Mouse (Mus musculus): ENCODE measurements around the gene Ciita. TPM values are rescaled to one million over a fixed set of nuclear protein-coding genes. Genes with fewer than 3 reads are reported as not detected.

The Ciita gene
- total RNA-seq (2015; ENCODE audit: low replicate concordance) (1.0 TPM in 1 of 2 replicates, not detected in the other), total RNA-seq (2017; ENCODE audit: low replicate concordance) (0.70 and 2.7 TPM in 2 replicates)

DNA sequence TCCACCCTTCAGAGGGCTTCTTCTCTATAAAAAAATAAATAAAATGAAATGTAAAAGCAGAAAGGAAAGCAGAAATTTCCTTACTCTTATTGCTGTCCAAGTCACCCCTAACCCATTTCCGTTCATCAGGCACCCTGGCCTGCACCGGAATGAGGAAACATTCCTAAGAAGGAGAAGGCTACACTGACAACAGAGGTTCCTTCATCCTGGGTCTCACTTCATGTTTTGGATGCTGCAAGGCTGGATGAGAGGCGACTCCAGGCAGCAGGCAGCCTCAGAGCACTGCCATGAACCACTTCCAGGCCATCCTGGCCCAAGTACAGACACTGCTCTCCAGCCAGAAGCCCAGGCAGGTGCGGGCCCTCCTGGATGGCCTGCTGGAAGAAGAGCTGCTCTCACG lies at the start of gene Ciita:
Gene Ciita, plus strand, starts transcription at position 203 of the 400 bp plus-strand sequence.
- no peak for ATAC-seq (replicated peaks; ENCODE audit: low FRiP score, poor library complexity, severe bottlenecking)

DNA sequence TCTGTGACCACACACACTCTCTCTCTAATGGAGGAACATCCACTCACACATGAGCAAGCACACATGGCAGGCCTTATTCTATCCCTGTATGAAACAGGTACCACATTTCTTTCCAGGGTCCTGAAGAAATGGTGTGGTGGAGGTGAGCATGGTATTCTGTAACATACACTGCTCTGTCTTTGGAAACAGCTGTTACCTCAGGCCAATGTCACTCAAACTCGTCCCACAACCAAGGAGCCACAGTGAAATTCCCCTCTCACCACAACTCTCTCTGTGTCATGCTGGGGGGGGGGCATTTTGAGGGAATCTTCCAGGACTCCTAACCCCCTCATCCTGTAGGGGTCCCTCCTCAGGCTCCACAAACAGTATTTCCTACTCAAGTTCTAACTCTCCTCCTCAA lies 47.9 kb upstream of the Ciita start:
- no peak for ATAC-seq (replicated peaks; ENCODE audit: low FRiP score, poor library complexity, severe bottlenecking)

DNA sequence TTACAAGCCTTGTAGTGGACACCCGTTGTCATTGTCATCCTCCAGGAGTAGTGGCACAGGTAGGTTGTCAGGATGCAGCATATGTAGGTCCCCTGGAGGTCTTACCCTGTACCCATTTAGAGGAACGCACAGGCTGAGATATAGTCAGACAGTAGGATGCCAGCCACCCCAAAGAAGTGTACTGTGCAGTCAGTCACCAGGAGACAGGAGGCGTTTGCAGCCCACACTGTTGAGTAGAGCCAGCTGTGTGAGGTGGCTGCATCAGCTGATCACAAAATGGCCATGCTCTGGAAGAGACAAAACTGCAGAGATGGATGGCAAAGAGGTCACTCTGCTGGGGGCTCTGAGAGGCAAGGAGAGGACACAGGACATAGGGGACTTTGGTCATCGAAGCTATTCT lies 47.5 kb upstream of the Ciita start:
- ATAC-seq (replicated peaks; ENCODE audit: low FRiP score, poor library complexity, severe bottlenecking): no peak

DNA sequence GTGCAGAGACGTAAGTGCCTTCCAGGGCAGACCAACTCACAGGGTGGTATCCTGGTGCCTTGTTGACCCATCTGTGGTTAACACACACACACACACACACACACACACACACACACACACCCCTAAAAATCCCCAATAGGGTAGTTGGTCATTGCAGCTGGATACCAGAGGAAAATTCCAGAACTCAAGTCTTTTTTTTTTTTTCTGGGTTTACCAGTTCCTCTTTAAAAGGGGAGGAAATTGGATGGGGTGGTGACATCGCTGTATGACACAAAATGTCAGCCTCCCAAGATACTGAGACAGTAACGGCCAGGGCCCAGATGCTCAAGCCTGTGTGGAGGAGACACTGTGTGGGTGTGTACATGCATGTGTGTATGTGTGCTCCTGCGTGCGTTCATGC lies 46.5 kb upstream of the Ciita start:
- ATAC-seq (replicated peaks; ENCODE audit: low FRiP score, poor library complexity, severe bottlenecking): no peak

DNA sequence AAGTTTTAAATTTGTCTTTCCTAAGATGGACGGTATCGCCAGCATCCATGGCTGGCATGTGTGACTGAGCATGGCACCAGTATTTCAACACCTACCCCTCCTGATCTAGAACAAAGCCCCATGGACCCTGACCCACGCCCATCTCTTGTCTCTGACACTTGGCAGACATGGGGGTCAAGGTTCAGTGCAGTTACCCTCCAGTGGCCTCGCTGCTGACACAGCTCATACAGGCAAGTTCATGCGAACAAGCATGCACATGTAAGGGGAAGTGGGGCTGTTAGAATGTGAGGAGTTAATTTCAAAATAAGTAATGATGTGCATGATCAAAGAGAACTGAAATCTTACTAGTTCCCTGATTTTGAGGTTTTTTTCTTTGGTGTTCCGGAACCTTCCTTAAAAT lies 43.7 kb upstream of the Ciita start:
- no peak for ATAC-seq (replicated peaks; ENCODE audit: low FRiP score, poor library complexity, severe bottlenecking)

DNA sequence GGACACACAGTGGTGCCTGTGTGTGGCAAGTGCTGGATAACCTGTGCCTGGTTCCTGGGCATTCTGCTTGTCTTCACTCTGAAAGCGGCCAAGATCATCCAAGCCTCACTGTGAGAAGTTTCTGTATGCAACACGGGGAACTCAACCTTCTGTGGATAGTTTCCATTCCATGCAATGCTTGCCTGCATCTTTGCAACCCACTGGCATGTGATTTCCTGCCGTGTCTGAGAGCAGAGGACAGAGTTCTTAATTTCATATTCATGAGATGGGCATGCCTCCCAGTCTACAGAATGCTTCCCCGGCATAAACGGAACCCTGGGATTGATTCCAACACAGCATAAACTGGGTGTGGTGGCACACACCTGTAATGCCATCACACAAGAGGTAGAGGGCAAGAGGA lies 41.8 kb upstream of the Ciita start:
- ATAC-seq (replicated peaks; ENCODE audit: low FRiP score, poor library complexity, severe bottlenecking): no peak

DNA sequence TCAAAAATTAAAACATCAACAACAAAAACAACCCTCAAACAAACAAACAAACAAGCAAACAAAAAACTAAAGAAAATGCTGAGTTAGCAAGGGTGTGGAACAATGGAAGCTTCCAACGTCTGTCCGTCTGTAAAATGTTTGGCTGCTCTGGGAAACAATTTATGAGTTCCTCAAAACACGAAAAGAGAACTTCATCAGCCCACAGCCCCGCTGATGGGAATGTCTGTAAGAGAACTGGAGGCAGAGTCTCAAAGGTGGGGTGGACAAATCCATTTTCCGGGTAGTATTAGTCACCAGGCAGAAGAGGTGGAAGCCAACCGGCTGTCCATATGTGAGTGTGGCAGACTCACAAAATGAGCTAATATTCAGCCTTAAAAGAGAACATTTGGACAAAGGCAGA lies 38.5 kb upstream of the Ciita start:
- ATAC-seq (replicated peaks; ENCODE audit: low FRiP score, poor library complexity, severe bottlenecking): no peak

DNA sequence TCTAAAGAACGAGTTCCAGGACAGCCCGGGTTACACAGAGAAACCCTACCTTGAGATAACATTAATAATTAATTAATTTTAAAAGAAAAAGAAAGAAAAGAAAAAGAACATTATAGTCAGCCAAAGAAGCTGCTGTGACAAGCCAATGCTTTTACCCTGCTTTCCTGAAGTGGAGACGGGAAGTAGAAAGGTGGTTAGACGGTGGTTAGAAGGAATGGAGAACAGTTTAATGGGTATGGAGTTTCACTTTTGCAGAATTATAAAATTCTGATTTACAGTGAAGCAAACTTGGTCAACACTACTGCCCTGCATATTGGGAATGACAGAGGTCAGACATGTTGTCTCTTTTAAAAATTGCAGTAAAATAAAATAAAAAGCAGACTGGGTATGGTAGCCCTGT lies 38.1 kb upstream of the Ciita start:
- ATAC-seq (replicated peaks; ENCODE audit: low FRiP score, poor library complexity, severe bottlenecking): no peak

DNA sequence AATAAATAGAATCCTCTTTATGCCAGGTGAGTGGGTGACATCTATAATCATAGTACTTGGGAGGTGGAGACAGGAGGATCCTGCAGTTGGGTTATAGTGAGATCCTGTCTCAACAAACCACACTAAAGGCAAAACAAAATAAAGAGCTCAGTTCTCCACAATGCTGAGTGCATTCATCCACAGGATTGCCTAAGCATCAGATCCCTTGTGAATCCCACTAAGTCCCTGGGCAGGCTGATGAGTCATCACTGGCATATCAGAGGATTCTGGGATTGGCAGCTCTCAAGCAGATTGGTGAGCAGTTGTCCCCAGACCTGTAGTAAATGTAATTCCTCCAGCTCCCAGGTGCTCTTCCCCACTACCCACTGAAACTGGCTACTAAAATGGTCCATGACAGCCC lies 36.1 kb upstream of the Ciita start:
- no peak for ATAC-seq (replicated peaks; ENCODE audit: low FRiP score, poor library complexity, severe bottlenecking)

DNA sequence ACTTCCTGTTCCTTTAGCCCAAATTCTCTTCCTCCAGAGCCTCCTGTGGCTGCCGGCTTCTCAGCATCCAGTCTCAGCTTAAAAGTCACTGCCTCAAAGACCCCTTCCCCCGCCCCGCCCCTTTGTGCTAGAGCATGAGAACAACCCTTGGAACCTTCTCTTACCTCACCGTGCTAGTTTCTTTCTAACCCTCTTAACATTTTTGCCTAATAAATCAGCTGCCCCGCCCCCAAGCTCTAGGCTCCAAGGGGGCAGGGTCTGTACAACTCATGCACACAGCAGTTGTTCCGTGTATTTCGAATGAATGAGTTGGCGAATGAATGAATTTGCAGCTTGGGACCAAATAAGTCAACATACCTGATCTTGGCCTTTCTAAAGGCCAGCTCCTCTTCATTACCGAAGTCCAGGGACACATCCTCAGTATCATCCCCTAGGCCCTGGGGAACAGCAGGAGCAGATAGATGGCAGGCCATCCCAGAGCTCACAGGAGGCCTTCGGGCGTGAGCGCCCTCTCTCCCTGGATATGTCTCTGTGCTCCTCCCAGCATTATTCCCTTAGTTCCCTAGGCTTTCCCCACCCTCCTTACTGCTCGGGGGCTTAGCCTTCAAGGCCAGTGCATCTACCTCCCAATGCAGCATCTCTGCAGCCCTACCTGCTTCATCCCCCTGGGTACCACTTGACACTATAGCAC lies 33.1 kb upstream of the Ciita start:
- no peak for ATAC-seq (replicated peaks; ENCODE audit: low FRiP score, poor library complexity, severe bottlenecking)

DNA sequence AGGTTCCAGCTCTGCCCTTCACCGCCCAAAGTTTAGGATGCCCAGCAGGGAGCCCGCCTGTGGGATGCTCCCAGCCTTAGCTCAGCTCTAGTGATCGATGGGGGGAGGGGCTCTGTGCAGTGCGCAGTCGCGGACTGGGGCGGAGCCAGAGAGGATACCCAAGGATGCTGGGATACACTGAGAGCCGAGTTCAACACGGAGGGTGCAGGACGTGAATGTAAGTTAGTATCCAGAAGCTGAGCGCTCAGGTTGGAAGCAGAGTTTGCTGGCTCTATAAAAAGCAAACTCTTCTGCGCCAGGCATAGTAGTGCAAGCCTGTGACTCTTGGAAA lies 32.6 kb upstream of the Ciita start, which contains the start of gene Tvp23a:
Gene Tvp23a, minus strand, starts transcription at position 99 of the 331 bp plus-strand sequence.
- ATAC-seq (replicated peaks; ENCODE audit: low FRiP score, poor library complexity, severe bottlenecking): no peak

DNA sequence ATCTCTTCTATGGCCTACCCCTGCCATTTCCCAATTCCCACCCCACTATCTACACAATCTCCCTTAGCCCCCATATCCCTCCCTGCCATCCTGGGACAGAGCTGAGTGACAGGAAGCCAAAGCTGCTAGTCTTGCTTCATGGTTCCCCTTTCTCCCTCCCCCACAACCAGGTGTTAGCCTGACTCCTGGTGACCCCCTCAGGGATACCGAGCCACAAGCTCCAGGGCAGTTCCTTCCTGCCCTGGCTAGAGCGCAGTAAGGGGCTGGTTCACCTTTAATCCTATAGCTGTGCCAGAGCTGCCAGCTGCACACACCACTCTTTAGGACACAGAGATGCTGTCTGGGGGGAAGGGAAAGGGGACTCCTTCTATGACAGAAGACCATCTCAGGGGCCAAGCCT lies 32.1 kb upstream of the Ciita start:
- ATAC-seq (replicated peaks; ENCODE audit: low FRiP score, poor library complexity, severe bottlenecking): no peak

DNA sequence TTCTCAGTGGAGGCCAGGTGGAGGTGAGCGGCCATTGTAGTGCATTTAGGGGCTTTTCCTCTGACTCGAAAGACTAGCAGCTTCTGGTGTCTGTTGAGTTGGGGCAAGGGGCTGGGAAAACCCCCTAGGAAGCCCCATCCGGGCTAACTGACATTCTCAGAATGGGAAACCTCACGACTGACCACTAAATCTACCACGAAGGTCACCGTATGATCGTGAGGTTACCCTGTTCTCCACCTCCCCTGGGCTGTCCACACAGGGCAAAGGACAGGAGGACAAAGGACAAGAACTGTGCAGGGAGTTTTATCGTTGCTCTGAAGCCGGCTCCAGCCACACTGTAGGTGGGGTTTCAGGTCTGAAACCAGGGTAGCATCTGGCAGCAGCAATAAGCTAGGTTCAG lies 30.9 kb upstream of the Ciita start:
- ATAC-seq (replicated peaks; ENCODE audit: low FRiP score, poor library complexity, severe bottlenecking): no peak

DNA sequence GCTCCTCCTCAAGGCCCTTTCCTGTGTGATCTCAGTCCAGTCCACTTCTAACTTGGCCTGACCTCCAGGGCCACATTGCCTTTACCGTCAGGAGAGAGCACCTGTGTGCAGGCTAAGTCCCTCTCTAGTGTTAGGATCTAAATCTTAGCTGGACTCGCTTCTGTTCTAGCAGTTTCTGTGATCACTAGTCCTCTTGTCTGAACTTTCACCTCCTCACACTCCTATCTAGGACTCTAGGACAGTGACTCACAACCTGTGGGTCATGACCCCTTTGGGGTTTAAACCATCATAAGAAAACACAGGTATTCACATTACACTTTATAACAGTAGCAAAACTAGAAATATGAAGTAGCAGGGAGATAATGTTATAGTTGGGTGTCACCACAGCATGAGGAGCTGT lies 28.0 kb upstream of the Ciita start:
- no peak for ATAC-seq (replicated peaks; ENCODE audit: low FRiP score, poor library complexity, severe bottlenecking)

DNA sequence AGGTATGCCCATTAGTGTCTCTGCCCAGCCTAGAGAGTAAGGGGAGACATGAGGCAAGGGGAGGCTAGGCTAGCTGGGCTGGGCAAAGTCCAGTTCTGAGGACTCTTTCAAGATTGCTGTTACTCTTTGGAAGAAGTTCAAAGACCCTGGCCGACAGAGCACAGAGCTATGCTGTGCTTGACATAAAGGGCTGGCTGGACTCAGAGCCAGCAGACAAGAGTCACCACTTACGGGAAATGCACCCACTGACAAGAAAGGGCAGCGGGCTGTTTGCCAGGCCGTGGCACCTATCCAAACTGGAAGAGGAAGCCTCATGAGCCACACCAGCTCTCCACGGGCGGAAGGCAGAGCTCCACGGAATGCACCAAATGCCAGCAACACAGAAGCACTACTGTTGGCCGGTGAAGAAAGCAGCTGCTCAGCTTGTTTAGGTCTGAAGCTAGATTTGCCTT lies 27.4 kb upstream of the Ciita start:
- no peak for ATAC-seq (replicated peaks; ENCODE audit: low FRiP score, poor library complexity, severe bottlenecking)

DNA sequence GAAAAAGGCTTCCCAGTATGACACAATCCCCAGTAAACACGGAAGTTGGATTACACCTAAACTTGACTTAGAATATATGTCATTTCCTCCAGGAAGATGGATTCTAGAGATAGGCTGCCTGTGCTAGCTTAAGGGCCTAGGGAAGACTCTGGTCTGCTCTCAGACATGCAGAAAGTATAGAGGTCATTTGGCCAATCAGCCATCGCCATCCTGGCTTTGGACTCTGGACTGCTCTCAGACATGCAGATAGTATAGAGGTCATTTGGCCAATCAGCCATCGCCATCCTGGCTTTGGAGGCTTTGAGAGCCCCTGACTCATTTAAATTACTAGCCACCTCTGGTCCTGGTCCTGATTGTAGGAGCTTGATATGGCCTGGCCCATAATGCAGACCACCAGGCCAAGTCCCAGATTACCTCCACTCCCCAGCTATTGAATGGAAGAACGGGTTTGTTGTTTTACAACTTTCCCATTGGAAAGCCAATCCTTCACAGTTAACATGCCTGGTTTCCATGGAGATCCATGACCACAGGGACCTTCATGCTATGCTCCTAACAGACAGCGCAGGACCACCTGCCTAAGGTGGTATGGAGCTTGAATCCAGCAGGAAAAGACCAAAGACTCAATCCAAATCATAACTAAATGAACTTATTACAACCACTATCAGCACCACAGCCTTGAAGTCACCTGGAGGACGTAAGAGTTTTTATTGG lies 25.8 kb upstream of the Ciita start:
- ATAC-seq (replicated peaks; ENCODE audit: low FRiP score, poor library complexity, severe bottlenecking): no peak

DNA sequence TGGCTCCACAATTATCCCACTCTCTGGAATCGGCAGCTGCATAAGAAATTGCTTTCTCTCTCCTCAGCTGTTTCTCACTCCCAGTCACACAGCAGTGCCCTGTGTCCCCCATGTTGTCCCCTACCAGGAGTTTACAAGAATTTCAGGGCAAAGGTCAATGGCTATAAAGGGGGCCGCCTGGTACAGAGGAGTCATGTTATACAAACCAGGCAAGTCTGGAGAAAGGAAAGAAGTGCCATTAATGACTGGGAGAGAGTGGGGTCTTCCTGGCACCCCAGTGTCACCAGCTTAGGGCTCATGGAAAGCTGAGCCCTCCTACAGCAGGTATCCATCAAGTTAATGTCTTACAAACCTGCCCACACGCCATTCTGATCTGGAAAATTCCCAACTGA lies 25.3 kb upstream of the Ciita start:
- no peak for ATAC-seq (replicated peaks; ENCODE audit: low FRiP score, poor library complexity, severe bottlenecking)

DNA sequence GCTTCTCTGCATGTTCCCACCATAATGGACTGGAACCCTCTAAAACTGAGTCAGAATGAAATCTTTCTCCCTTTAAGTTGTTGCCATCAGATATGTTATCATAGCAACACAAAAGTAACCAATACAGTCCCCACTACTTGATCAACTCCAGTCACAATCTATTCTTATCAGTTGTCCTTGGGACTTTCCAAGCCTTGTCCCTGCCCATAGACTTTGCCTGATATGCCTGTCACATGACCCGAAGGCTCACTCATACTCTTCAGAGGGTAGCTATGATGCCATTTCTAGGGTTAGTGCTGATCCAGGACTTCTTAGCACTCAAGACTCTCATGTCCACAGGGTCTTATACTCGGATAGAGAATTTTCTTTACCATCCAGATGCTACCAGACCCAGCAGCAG lies 19.7 kb upstream of the Ciita start:
- ATAC-seq (replicated peaks; ENCODE audit: low FRiP score, poor library complexity, severe bottlenecking): no peak

DNA sequence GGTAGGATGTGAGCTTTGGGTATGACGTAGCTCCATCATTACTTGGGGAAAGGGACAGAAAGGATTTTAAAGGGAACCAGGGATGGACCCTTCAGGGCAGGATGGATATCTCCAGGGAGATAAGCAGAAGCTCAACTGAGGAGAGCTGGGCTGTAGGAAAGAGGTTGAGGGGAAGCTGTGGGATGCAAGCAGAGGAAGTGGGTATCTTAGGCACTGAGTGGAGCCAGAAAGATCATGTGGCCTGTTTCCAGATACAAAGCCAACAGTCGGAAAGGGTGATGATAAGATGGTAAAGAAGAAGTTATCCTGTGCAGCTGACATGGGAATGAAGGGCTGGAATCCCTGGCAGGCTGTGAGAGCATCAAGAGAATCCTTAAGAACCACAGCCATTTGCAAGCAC lies 18.7 kb upstream of the Ciita start:
- no peak for ATAC-seq (replicated peaks; ENCODE audit: low FRiP score, poor library complexity, severe bottlenecking)

DNA sequence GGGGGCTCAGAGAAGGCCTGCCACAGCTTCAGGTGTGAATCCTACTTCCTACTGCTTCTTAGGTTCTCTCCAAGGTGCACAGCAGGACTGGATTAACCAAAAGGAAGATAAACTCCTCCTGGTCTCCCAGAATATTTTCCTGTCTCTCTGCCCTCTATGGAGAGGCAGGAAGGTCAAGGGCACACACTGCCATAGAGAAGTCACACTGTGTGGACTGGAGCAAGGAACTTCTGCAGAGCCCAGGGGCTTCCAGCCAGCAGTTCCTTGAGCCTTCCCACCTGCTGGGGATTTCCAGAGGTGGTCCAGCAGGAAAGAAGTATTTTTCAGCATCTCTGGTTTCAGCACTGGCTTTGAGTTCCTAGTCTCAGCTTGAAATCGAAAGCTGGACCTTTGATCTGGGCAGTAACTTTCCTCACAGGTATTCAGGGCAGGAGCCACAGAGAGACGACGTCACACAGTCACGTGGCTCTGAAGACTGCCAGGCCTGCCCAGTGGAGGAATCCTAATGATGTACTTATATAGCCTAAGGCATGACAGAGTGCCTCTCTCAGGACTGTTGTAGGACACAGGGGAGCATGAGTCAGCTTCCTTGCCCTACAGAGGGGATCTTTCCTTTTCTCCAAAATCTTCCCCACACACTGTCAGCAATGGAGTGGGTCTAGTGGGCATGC lies 14.7 kb upstream of the Ciita start:
- ATAC-seq (replicated peaks; ENCODE audit: low FRiP score, poor library complexity, severe bottlenecking): no peak

All from erythroblast, adult 5-6 weeks (primary cell).